Mouse (Mus musculus) embryonic stem cell, embryonic (primary cell): ENCODE data around the gene Cyb561.

Experiments used
- CTCF ChIA-PET, 4 experiments: fragments of 300-600 bp in 2 of 4; fragments of 350-600 bp in 2 of 4; sonication (Branson Sonifier 250); formaldehyde crosslinking; loops; one replicate each; lab custom pipeline; 2022; ENCODE audit warnings: inconsistent platforms in 2 of 4; lab: Charles Lee
- POLR2A ChIA-PET, 4 experiments: fragments of 300-600 bp in 2 of 4; fragments of 350-600 bp in 2 of 4; sonication (Branson Sonifier 250); formaldehyde crosslinking; loops; one replicate each; lab custom pipeline; 2022; ENCODE audit warnings: antibody characterized with exemption in 4 of 4, inconsistent platforms in 1 of 4; lab: Charles Lee

Cyb561 gene

DNA sequence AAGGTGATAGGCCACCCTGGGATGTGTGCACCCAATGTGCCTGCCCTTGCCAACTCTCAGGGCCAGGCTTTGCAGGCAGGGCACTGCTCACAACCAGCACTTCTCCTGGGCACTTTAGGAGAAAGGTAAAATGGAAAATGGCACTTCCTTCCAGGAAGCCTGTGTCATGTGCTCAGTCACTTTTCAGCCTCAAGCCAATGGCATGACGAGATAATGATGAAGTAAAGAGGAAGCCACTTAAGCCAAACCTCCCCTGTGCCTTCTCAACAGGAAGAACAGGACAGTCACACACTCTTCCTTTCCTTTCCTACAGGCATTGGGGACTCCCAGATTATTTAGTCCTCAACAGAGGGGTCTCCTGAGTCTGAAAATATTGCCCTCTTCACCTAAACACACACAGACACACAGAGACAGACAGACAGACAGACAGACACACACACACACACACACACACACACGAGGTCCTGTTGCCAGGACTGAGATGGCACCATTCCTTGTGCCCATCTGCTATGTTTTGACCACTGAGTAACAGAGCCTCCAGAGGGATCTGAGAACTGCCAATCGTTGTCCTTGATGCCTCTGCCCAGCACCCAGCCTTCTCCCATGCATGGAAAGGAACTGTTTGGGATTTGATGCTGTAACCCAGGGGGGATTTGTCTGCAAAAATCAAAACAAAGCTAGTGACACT is 32.9 kb downstream of the Cyb561 start:
- POLR2A ChIA-PET = interaction anchor here in 1 of 4 experiments (0.7 kb wide), 1 partner anchor 118 kb away, joined by 4 read pairs; no protein-coding TSS in a partner anchor
- CTCF ChIA-PET = no interaction called here

DNA sequence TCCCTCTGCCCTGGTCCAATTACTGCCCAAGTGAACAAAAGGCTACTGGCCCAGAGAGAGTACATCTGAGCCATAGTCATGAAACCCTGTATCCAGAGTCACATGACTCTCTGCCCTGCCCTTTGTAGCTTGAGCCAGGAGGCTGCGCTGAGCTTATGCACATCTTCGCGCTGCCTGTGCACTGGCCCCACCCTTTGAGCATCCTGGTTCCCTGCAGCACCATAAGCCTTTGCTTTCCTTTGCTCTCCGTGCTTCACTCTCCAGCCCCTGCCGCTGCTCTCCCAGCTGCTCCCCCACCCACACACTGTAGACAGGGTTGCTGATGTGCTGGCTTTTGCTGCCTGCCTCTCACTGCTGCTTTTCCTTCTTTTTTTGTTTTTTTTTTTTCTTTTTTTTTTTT is 39.6 kb downstream of the Cyb561 start:
- POLR2A ChIA-PET = interaction anchor here in 3 of 4 experiments (0.5 to 1.6 kb wide), 3 partner anchors 113 to 566 kb away, joined by 3 to 4 read pairs (median 4); no protein-coding TSS in a partner anchor
- CTCF ChIA-PET = interaction anchor here (0.5 to 3.9 kb wide), 7 partner anchors 51 to 566 kb away, joined by 3 to 42 read pairs (median 4); no protein-coding TSS in a partner anchor

DNA sequence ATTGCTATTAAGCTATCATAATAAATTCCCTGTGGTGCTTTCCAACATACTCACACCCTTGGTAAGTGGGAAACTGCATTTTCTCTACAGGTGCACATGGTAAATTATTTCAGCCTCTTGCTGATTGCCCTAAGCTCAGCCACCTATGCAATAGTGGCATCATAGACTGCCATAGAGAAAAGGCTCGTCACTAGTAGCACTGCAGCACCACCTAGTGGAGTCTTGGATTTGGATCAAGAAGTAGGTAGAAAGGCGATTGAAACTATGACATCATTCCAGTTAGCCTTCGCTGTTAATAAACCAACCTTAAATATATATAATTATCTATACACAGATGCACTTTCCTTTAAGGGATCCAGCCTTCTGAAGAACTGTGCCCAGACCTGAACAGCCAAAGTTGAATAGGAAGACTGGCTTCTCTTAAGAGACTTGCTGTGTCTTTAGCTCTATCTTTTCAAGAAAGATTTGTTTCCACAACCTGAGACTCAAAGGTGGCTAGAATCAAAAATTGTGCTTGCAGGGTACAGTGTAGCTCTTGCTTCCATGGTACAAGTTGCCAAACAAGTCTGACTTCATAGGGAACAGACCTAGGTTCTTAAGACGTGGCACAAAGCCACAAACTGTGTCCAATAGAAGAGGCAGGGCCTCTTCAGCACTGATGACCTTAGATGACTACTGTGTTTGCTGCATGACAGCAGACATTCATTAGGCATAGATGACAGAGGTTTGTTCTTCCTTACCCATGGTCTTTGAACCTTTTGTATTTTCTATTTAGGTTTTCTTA is 41.4 kb downstream of the Cyb561 start:
- POLR2A ChIA-PET = interaction anchor here (0.6 to 1.6 kb wide), 8 partner anchors 36 to 686 kb away, joined by 3 to 5 read pairs (median 4); no protein-coding TSS in a partner anchor
- CTCF ChIA-PET = interaction anchor here (0.6 to 3.9 kb wide), 19 partner anchors 9 to 579 kb away, joined by 3 to 42 read pairs (median 3); no protein-coding TSS in a partner anchor

DNA sequence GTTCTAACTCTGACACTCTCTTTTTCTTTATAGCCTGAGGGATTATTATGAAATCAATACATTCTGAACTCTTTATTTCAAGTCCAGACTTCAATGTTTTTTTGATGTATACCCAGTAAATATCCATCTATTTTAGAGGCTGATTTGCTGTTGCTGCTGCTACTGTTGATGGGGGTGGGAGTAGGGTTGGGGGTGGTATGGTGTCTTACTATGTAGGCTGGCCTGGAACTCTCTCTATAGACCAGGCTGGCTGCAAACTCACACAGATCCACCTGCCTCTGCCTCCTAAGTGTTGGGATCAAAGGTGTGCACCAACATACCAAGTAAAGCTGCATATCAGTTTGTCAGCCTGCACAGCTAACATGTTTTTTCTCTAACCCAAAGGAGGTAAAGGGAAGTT is 42.0 kb downstream of the Cyb561 start:
- ChIA-PET CTCF (interaction anchor here (0.6 to 3.9 kb wide), 17 partner anchors 8 to 579 kb away, joined by 3 to 42 read pairs (median 3); no protein-coding TSS in a partner anchor), POLR2A (interaction anchor here in 2 of 4 experiments (0.6 to 1.2 kb wide), 5 partner anchors 36 to 564 kb away, joined by 3 to 4 read pairs (median 3); no protein-coding TSS in a partner anchor)

DNA sequence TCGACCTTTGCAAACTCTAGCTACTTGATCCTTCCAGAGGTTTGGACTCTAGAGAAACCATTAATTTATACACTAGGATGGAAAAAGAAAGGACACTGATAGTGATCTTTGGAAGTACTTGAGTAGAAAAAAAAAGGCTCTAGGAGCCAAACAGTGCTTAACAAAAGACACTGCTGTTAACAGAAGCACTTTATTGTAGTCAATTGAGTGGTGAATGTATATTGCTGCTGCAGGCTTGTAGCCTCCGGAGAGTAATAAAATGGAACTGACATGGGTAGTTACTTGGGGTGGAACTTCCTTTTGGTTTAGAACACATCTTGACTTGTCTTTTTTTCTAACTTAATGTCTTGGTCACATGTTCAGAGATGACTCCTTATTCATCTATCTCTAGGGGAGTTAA is 43.5 kb downstream of the Cyb561 start:
- CTCF ChIA-PET = interaction anchor here in 3 of 4 experiments (0.5 to 1.3 kb wide), 6 partner anchors 165 to 564 kb away, joined by 3 to 10 read pairs (median 3); no protein-coding TSS in a partner anchor
- POLR2A ChIA-PET = interaction anchor here in 2 of 4 experiments (0.5 to 1.3 kb wide), 8 partner anchors 42 to 814 kb away, joined by 3 to 8 read pairs (median 3); partner anchors contain the start of gene Dcaf7 (in 1 of the 2)

DNA sequence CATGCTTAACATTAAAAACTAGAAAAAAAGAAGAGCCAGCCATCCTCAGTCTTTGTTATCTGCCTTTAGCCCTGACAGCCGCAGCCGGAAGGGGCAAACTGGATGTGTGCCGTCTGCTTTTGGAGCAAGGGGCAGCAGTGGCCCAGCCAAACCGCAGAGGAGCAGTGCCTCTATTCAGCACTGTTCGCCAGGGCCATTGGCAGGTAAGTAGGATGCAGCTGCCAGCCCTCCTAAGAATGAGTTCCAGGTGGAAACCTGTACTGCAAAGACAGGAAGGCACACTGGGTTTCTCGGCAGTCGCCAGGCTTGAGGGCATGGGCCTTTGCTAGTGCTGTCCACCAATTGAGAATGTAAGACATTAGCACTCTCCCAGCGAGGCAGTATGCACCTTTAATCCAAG is 44.2 kb downstream of the Cyb561 start:
- POLR2A ChIA-PET = interaction anchor here in 1 of 4 experiments (0.5 to 1.3 kb wide), 4 partner anchors 42 to 758 kb away, joined by 3 to 4 read pairs (median 4); partner anchors contain the start of gene Dcaf7

DNA sequence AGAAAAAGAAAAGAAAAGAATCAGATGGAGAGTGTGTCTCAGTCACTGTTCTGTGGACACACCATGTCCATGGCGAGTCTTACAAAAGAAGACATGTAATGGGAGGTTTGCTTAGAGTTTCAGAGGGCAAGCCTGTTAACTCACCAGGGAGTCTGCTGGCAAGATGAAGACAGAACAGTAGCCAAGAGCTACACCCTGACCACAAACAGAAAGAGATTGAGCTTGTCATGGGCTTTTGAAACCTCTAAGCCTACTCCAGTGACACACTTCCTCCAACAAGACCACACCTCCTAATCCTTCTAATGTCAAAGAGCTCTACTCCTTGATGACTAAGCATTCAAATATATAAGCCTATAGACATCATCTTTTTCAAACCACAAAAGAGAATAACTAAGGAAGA is 45.8 kb downstream of the Cyb561 start:
- POLR2A ChIA-PET = interaction anchor here in 1 of 4 experiments (0.6 to 0.9 kb wide), 2 partner anchors 126 to 681 kb away, joined by 3 to 4 read pairs; no protein-coding TSS in a partner anchor

More for the DNA sequence above, 44.2 kb downstream of the Cyb561 start:
- CTCF ChIA-PET = interaction anchor here in 2 of 4 experiments (0.6 to 1.3 kb wide), 3 partner anchors 164 to 563 kb away, joined by 3 read pairs; no protein-coding TSS in a partner anchor

DNA sequence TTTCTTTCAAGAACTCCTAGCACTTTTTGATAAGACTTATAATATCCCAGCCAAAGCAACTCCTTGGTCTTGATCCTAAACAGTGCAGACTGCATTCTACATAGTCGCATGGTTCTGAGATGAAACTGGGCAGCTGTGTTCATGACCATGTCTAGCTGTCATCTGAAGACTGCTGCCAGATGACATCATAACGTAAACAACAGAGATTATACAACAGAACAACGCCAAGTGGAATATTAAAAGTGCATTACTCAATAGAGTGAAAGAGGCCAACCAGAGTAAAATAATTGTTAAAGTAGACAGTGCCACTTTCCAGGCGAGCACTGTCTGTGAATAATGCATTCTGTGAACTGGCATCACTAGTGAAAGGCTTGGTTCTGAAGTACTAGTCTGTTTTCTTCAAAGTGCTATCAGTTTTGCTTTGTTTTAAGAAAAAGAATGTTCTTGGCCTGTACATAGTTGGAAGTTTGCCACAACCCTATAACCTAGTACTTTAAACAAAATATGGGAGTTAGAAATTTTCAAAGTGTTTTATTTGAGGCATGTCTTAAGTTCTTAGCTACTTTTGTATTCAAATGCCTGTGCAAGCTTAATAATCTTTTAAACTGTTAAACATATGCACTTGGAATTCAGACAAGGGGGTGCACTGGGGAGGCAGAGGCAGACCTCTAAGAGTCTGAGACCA is 47.5 kb downstream of the Cyb561 start:
- ChIA-PET POLR2A (interaction anchor here in 1 of 4 experiments (0.7 kb wide), 1 partner anchor 281 kb away, joined by 3 read pairs; no protein-coding TSS in a partner anchor), CTCF (no interaction called here)

More for the DNA sequence above, 45.8 kb downstream of the Cyb561 start:
- CTCF ChIA-PET = no interaction called here

DNA sequence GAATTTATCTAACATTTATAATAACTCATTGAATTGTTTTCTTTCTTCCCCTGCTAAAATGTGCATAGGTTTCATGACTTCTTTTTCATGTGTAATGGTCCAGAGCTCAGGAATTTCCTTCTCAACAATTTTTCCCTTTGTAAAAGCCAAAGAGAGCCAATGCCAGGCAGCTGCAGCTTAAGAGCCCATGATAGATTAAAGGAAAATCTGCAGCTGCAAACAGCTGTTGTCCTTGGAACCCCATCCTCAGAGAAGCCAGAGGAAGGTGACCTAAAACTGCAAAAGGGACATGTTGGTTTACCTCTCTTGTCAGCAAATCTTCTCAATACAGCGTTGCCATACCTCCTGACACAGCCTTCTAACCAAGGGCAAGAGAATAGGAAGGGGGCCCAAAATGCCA is 50.2 kb downstream of the Cyb561 start:
- ChIA-PET POLR2A (no interaction called here), CTCF (interaction anchor here in 1 of 4 experiments (1.5 kb wide), 1 partner anchor 9 kb away, joined by 3 read pairs; no protein-coding TSS in a partner anchor)

DNA sequence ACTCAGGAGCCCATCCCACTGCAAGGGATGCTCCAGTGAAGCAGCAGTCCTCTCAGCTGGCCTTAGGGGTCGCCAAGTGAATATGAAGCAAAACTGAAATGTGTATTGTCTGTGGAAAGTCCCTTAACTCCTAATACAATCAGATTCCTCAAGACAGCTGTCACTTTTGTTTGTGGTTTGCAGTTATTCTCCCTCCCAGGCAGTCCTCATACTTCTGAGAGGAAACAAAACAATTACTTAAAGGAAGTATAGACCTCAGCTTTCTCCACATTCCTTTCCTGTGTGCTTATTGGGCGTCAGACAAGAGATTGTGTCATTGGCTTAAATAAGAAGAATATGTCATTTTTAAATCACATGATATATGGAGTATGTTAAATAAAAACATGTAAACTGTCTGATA is 51.6 kb downstream of the Cyb561 start:
- ChIA-PET CTCF (interaction anchor here in 1 of 4 experiments (1.0 kb wide), 1 partner anchor 10 kb away, joined by 4 read pairs; no protein-coding TSS in a partner anchor), POLR2A (no interaction called here)

DNA sequence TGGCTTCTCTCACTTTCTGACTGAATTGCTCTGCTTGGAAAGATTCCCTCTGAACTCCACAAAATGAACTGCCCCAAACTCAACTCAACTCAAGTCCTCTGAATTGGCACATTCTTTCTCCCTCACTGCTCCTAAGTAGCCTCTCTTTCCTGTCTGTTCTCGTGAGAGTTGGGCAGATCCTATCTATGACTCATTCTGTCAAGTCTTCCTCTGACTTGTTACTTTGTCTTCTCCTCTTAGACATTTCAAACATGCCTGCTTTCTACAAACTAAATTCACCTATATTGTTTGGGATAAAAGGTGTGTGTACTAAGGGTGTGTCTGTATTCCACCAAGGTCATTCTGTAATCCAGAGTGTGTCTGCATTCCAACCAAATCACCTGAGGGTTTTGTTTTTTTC is 54.0 kb downstream of the Cyb561 start:
- ChIA-PET POLR2A (interaction anchor here in 2 of 4 experiments (0.6 to 1.0 kb wide), 2 partner anchors 45 to 186 kb away, joined by 3 to 5 read pairs; no protein-coding TSS in a partner anchor), CTCF (interaction anchor here in 1 of 4 experiments (1.0 kb wide), 1 partner anchor 12 kb away, joined by 3 read pairs; no protein-coding TSS in a partner anchor)

DNA sequence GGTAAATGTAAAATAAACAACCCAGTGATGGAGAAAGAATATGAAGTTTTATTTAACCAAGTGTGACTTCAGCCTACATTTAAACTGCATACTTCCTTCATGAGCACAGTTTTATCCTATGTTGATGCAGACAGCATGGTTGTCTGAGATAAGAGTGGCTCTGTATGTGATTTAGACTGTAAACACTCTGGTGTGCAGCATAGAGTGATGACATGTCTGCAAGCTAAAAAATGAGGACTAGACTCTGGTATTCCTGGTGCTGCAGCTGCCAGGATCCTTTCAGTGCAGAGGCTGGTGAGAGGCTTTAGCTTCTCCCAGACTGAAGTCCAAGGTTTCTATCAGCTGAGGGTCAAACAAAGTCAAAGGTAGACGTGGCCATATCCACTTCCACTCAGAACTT is 65.9 kb downstream of the Cyb561 start:
- ChIA-PET POLR2A (no interaction called here), CTCF (no interaction called here)

DNA sequence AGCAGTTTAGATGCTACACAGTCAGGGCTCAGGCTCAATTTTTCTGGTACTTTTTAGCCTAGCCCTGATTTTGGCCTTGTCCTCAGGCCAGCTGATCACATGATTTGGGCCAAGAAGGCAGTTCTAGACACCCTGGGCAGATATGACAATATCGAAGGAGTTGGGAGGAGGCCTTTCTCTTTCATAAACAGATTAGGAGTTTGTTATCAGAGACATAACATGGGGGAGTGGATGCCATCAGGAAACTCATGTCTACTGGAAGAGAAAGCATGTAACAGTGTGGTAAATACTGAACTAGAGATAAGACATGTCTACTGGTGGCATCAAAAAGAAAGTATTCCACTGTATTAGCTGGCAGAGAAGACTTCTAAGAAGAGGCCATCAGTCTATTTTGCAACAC is 67.6 kb downstream of the Cyb561 start:
- CTCF ChIA-PET = no interaction called here

More for the DNA sequence above, 67.6 kb downstream of the Cyb561 start:
- POLR2A ChIA-PET = no interaction called here
